Mouse (Mus musculus) heart, embryonic 11.5 days (tissue): ENCODE measurements at regions not wholly inside any gene's neighbourhood (a gene's known extent, or its start where the extent isn't known, plus 50 kb on each side); places are given as distances from the start of the nearest gene placed in this dataset.
A peak's percentile ranks its signal among the peaks of the same experiment; 100 is the strongest.
"Not testable (repeated sequence)": the region's sequence is repeated elsewhere in the genome, so short reads cannot be mapped to it uniquely, and the experiment has no call there.

ENCODE experiments used
- ATAC-seq: fragments of 200-750 bp; cut with Nextera tagmentation; replicated peaks from 2 replicates; pipeline ENCODE4 v1.8.0; 2017; ENCODE audit warnings: moderate library complexity; ENCODE audit not compliant: insufficient number of reproducible peaks, low FRiP score, low TSS enrichment
- H3K27ac ChIP-seq: fragments of 300-500 bp; sonication (generic); 2 replicates; pipeline ENCODE4 v1.5.1; 2014; ENCODE audit warnings: mild to moderate bottlenecking, low read depth, low read length
- H3K27me3 ChIP-seq: fragments of 300-500 bp; sonication (generic); 2 replicates; pipeline ENCODE4 v1.6.1; 2014; ENCODE audit warnings: mild to moderate bottlenecking, low read length, mixed read lengths; ENCODE audit not compliant: control insufficient read depth, insufficient read depth
- H3K36me3 ChIP-seq: fragments of 300-500 bp; sonication (generic); 2 replicates; pipeline ENCODE4 v1.6.1; 2014; ENCODE audit warnings: mild to moderate bottlenecking, low read length, moderate library complexity, mixed read lengths; ENCODE audit not compliant: control insufficient read depth, insufficient read depth
- H3K4me1 ChIP-seq: fragments of 300-500 bp; sonication (generic); 2 replicates; pipeline ENCODE4 v1.6.1; 2014; ENCODE audit warnings: low read length; ENCODE audit not compliant: control insufficient read depth, insufficient read depth
- H3K4me2 ChIP-seq: fragments of 300-500 bp; sonication (generic); 2 replicates; pipeline ENCODE4 v1.6.1; 2014; ENCODE audit warnings: mild to moderate bottlenecking, moderate library complexity
- H3K4me3 ChIP-seq: fragments of 300-500 bp; sonication (generic); 2 replicates; pipeline ENCODE4 v1.5.1; 2014; ENCODE audit warnings: low read depth, low read length
- H3K9ac ChIP-seq: fragments of 300-500 bp; sonication (generic); 2 replicates; pipeline ENCODE4 v1.6.1; 2014; ENCODE audit warnings: mild to moderate bottlenecking, low read depth, low read length, moderate library complexity
- H3K9me3 ChIP-seq: fragments of 300-500 bp; sonication (generic); replicated peaks from 2 replicates; pipeline ENCODE4 v1.6.1; 2016; ENCODE audit warnings: low read length; ENCODE audit not compliant: control insufficient read depth
- WGBS: fragments of 180-500 bp; shearing (Covaris S2); extraction: QIAGEN DNeasy Blood & Tissue Kit; methylation state at CpG from one replicate; pipeline ENCODE4 v1.1.7; 2014; ENCODE audit not compliant: insufficient replicate concordance; 5-methylcytosine and 5-hydroxymethylcytosine counted together

- no peaks in the 10 kb centered on the region for H3K27me3 ChIP-seq
- no peak overlapping the region for H3K9ac ChIP-seq
- H3K4me1 ChIP-seq = 0 out of 2 replicates have a peak, but pooled peaks cover 4% of the 10 kb centered on the region
- 49% methylated on average over 7 of the region's 7 CpGs for WGBS
- no peak overlapping the region for H3K4me2 ChIP-seq
- H3K9me3 ChIP-seq = no peaks in the 10 kb centered on the region
- peak overlapping the region; percentile 25; the same call in 1 of the 2 replicates for H3K27ac ChIP-seq
- H3K36me3 ChIP-seq = no peaks in the 10 kb centered on the region
- H3K4me3 ChIP-seq = no peak overlapping the region
- peak; percentile 63; the same call in 1 of the 2 replicates for ATAC-seq
These were observed 54.3 kb upstream of the Ddr1 start for GRCm38 (mm10) chr17:35758769-35759168.

- Histone ChIP-seq H3K9me3 (no peaks in the 10 kb centered on the region), H3K4me2 (no peak overlapping the region), H3K27me3 (no peaks in the 10 kb centered on the region), H3K36me3 (no peaks in the 10 kb centered on the region), H3K9ac (no peak overlapping the region), H3K4me3 (no peak overlapping the region), H3K4me1 (0 out of 2 replicates have a peak, but pooled peaks cover 4% of the 10 kb centered on the region), H3K27ac (no peak overlapping the region)
- 67% methylated on average over 6 of the region's 6 CpGs for WGBS
- ATAC-seq = no peak
These were observed 55.3 kb upstream of the Ddr1 start for GRCm38 (mm10) chr17:35759740-35760139.

- Histone ChIP-seq H3K4me2 (no peak overlapping the region), H3K27me3 (no peaks in the 10 kb centered on the region), H3K27ac (no peak overlapping the region), H3K9me3 (no peaks in the 10 kb centered on the region), H3K36me3 (no peaks in the 10 kb centered on the region), H3K9ac (no peak overlapping the region), H3K4me3 (no peak overlapping the region), H3K4me1 (0 out of 2 replicates have a peak, but pooled peaks cover 4% of the 10 kb centered on the region)
- ATAC-seq = no peak
- 89% methylated on average over 9 of the region's 9 CpGs for WGBS
These were observed 58.2 kb upstream of the Ddr1 start for GRCm38 (mm10) chr17:35762614-35763013.

GRCm38 (mm10) chr17:35763101-35763500, 58.4 kb upstream of the Ier3 start:
- no peak overlapping the region for H3K27ac ChIP-seq
- no peak overlapping the region for H3K4me2 ChIP-seq
- H3K9me3 ChIP-seq = no peaks in the 10 kb centered on the region
- H3K4me3 ChIP-seq = no peak overlapping the region
- H3K27me3 ChIP-seq = no peaks in the 10 kb centered on the region
- ATAC-seq = no peak
- H3K9ac ChIP-seq = no peak overlapping the region
- WGBS = 78% methylated on average over 5 of the region's 5 CpGs
- 0 out of 2 replicates have a peak, but pooled peaks cover 4% of the 10 kb centered on the region for H3K4me1 ChIP-seq
- no peaks in the 10 kb centered on the region for H3K36me3 ChIP-seq

- H3K4me2 ChIP-seq = no peak overlapping the region
- ATAC-seq = no peak
- no peaks in the 10 kb centered on the region for H3K27me3 ChIP-seq
- H3K9me3 ChIP-seq = no peaks in the 10 kb centered on the region
- 31% methylated on average over 6 of the region's 6 CpGs for WGBS
- no peak overlapping the region for H3K4me3 ChIP-seq
- H3K4me1 ChIP-seq = 0 out of 2 replicates have a peak, but pooled peaks cover under 1% of the 10 kb centered on the region
- no peaks in the 10 kb centered on the region for H3K36me3 ChIP-seq
- H3K9ac ChIP-seq = no peak overlapping the region
- H3K27ac ChIP-seq = no peak overlapping the region
These were observed 57.6 kb upstream of the Ier3 start for GRCm38 (mm10) chr17:35763866-35764265.

GRCm38 (mm10) chr17:35766406-35766805, 55.1 kb upstream of the Ier3 start:
- Histone ChIP-seq H3K9ac (no peak overlapping the region), H3K36me3 (no peaks in the 10 kb centered on the region), H3K27ac (no peak overlapping the region), H3K27me3 (no peaks in the 10 kb centered on the region), H3K4me1 (no peaks in the 10 kb centered on the region), H3K4me2 (no peak overlapping the region), H3K9me3 (no peaks in the 10 kb centered on the region), H3K4me3 (no peak overlapping the region)
- no peak for ATAC-seq
- 81% methylated on average over 9 of the region's 9 CpGs for WGBS

- Histone ChIP-seq H3K4me2 (no peak overlapping the region), H3K36me3 (no peaks in the 10 kb centered on the region), H3K27ac (no peak overlapping the region), H3K27me3 (no peaks in the 10 kb centered on the region), H3K9me3 (no peaks in the 10 kb centered on the region), H3K4me1 (no peaks in the 10 kb centered on the region), H3K9ac (no peak overlapping the region), H3K4me3 (no peak overlapping the region)
- 64% methylated on average over 5 of the region's 5 CpGs for WGBS
- no peak for ATAC-seq
These were observed 52.1 kb upstream of the Ier3 start for GRCm38 (mm10) chr17:35769175-35769960.

- H3K27me3 ChIP-seq, H3K36me3 ChIP-seq, ATAC-seq, H3K9ac ChIP-seq, H3K4me2 ChIP-seq, H3K4me1 ChIP-seq, H3K9me3 ChIP-seq, H3K27ac ChIP-seq, H3K4me3 ChIP-seq: not testable (repeated sequence)
- 69% methylated on average over 4 of the region's 4 CpGs for WGBS
These were observed 51.6 kb upstream of the Ier3 start for GRCm38 (mm10) chr17:35769961-35770276.

- Histone ChIP-seq H3K4me2 (no peak overlapping the region), H3K27ac (no peak overlapping the region), H3K9ac (no peak overlapping the region), H3K27me3 (no peaks in the 10 kb centered on the region), H3K9me3 (no peaks in the 10 kb centered on the region), H3K4me3 (no peak overlapping the region), H3K4me1 (no peaks in the 10 kb centered on the region), H3K36me3 (no peaks in the 10 kb centered on the region)
- no peak for ATAC-seq
- 80% methylated on average over 3 of the region's 3 CpGs for WGBS
These were observed 50.9 kb upstream of the Ier3 start for GRCm38 (mm10) chr17:35770599-35770998.
